Mouse (Mus musculus) CD4-positive, CD25-positive, alpha-beta regulatory T cell (primary cell): ENCODE measurements around the gene Tpd52l1. TPM values are rescaled to one million over a fixed set of nuclear protein-coding genes. Genes with fewer than 3 reads are reported as not detected.

Experiments
- polyA plus RNA-seq: library from polyadenylated mRNA; unstranded; fragments of 100-300 nt; shearing (Covaris generic); gene quantifications from one replicate; pipeline ENCODE4 v1.2.1, GENCODE M21; 2017

Tpd52l1 gene
- polyA plus RNA-seq, result not detected

GRCm38 (mm10) chr10:31445291-31446124 is at the start of gene Tpd52l1:
Gene Tpd52l1, minus strand, starts transcription at chr10:31445958.

GRCm38 (mm10) chr10:31312865-31313848 is 132.6 kb downstream of the Tpd52l1 start, which contains the start of gene Hddc2:
Gene Hddc2, plus strand, starts transcription at chr10:31313383.

Other genes with a start within 250 kb of the Tpd52l1 start
- 59.0 TPM for gene Hddc2, start 132.6 kb downstream of the Tpd52l1 start, polyA plus RNA-seq
- 0.02 TPM for gene Rnf217, start 163.2 kb upstream of the Tpd52l1 start, polyA plus RNA-seq